Mouse (Mus musculus) intestine, embryonic 16.5 days (tissue): Measurements from ENCODE around the gene Wfikkn2. TPM values are rescaled to one million over a fixed set of nuclear protein-coding genes. Genes with fewer than 3 reads are reported as not detected.
A peak's percentile ranks its signal among the peaks of the same experiment; 100 is the strongest.

Experiments used
- ATAC-seq: fragments of 200-750 bp; cut with Nextera tagmentation; 2 replicates; pipeline ENCODE4 v1.8.0; 2017; ENCODE audit warnings: moderate TSS enrichment, moderate library complexity
- H3K27ac ChIP-seq: fragments of 300-500 bp; sonication (generic); 2 replicates; pipeline ENCODE4 v1.5.1; 2014; ENCODE audit warnings: mild to moderate bottlenecking, low read length
- H3K27me3 ChIP-seq: fragments of 300-500 bp; sonication (generic); replicated peaks from 2 replicates; pipeline ENCODE4 v1.6.1; 2014; ENCODE audit warnings: low read length, control low read depth, mixed read lengths; ENCODE audit not compliant: control insufficient read depth, insufficient read depth
- H3K36me3 ChIP-seq: fragments of 300-500 bp; sonication (generic); 2 replicates; pipeline ENCODE4 v1.6.1; 2014; ENCODE audit warnings: low read length, control low read depth; ENCODE audit not compliant: control insufficient read depth, insufficient read depth
- H3K4me1 ChIP-seq: fragments of 300-500 bp; sonication (generic); 2 replicates; pipeline ENCODE4 v1.6.1; 2014; ENCODE audit warnings: low read length, control low read depth, mixed read lengths; ENCODE audit not compliant: control insufficient read depth, insufficient read depth
- H3K4me2 ChIP-seq: fragments of 300-500 bp; sonication (generic); 2 replicates; pipeline ENCODE4 v1.6.1; 2014; ENCODE audit warnings: low read depth, low read length, control low read depth
- H3K4me3 ChIP-seq: fragments of 300-500 bp; sonication (generic); 2 replicates; pipeline ENCODE4 v1.5.1; 2014; ENCODE audit warnings: mild to moderate bottlenecking, low read length
- H3K9ac ChIP-seq: fragments of 300-500 bp; sonication (generic); 2 replicates; pipeline ENCODE4 v1.6.1; 2014; ENCODE audit warnings: low read depth, low read length
- H3K9me3 ChIP-seq: fragments of 300-500 bp; sonication (generic); 2 replicates; pipeline ENCODE4 v1.6.1; 2016; ENCODE audit warnings: low read length, control low read depth; ENCODE audit not compliant: control insufficient read depth
- WGBS: fragments of 180-500 bp; shearing (Covaris S2); extraction: QIAGEN DNeasy Blood & Tissue Kit; methylation state at CpG from one replicate; pipeline ENCODE4 v1.1.7; 2014; 5-methylcytosine and 5-hydroxymethylcytosine counted together
- polyA plus RNA-seq: library from polyadenylated mRNA; unstranded; fragments of >200 nt; fragmentation: Nextera tagmentation; extraction: Ambion mirVana; gene quantifications from 2 replicates; pipeline ENCODE4 v1.2.1, GENCODE M21; 2015

The Wfikkn2 gene
- polyA plus RNA-seq, 1 experiment from 2014 or later, result 2.2 TPM

- H3K36me3 ChIP-seq, result no peaks in the 10 kb centered on the region
- H3K27ac ChIP-seq, result no peak overlapping the region
- peak; percentile 57; the same call in 1 of the 2 replicates for ATAC-seq
- no peak overlapping the region for H3K9ac ChIP-seq
- no peak overlapping the region for H3K4me2 ChIP-seq
- H3K4me3 ChIP-seq, result no peak overlapping the region
- 85% methylated on average over 5 of the region's 5 CpGs for WGBS
- no peaks in the 10 kb centered on the region for H3K9me3 ChIP-seq
- no peaks in the 10 kb centered on the region for H3K27me3 ChIP-seq
- no peaks in the 10 kb centered on the region for H3K4me1 ChIP-seq
Measured at GRCm38 (mm10) chr11:94190665-94191064, 55.1 kb downstream of the Wfikkn2 start.

- Histone ChIP-seq H3K36me3 (no peaks in the 10 kb centered on the region), H3K9me3 (no peaks in the 10 kb centered on the region), H3K27me3 (no peaks in the 10 kb centered on the region), H3K27ac (no peak overlapping the region), H3K9ac (no peak overlapping the region), H3K4me3 (no peak overlapping the region), H3K4me2 (no peak overlapping the region), H3K4me1 (no peaks in the 10 kb centered on the region)
- 54% methylated on average over 10 of the region's 10 CpGs for WGBS
- peak; percentile 41; the same call in 1 of the 2 replicates for ATAC-seq
Measured at GRCm38 (mm10) chr11:94189579-94189978, 56.2 kb downstream of the Wfikkn2 start.

Other genes with a start within 250 kb of the Wfikkn2 start
- gene Spag9, start 249.9 kb downstream of the Wfikkn2 start, polyA plus RNA-seq, result 17.8 and 23.4 TPM in 2 replicates
- gene Tob1, start 34.6 kb downstream of the Wfikkn2 start, polyA plus RNA-seq, result 39.8 and 50.1 TPM in 2 replicates
- 92.1 and 137 TPM in 2 replicates for gene Gm21885, start 35.9 kb upstream of the Wfikkn2 start, polyA plus RNA-seq
- gene Luc7l3, start 76.0 kb upstream of the Wfikkn2 start, polyA plus RNA-seq, result 65.5 and 74.6 TPM in 2 replicates
- gene Ankrd40, start 82.0 kb upstream of the Wfikkn2 start, polyA plus RNA-seq, result 11.8 and 11.9 TPM in 2 replicates
- 2.5 and 3.3 TPM in 2 replicates for gene Abcc3, start 147.0 kb upstream of the Wfikkn2 start, polyA plus RNA-seq
- gene Cacna1g, start 228.2 kb upstream of the Wfikkn2 start, polyA plus RNA-seq, result 4.9 and 5.4 TPM in 2 replicates
- 0.13 and 0.16 TPM in 2 replicates for gene Spata20, start 240.2 kb upstream of the Wfikkn2 start, polyA plus RNA-seq